ENCODE assay signal across 8 mouse cellular contexts in genomic region chr8:111550002-111550870, GRCm38 (mm10). TPM values are rescaled to one million over a fixed set of nuclear protein-coding genes. Genes with fewer than 3 reads are reported as not detected.
DNase-seq lines count a peak whose midpoint lies in the region; ATAC-seq and TF ChIP-seq lines count a peak whose summit lies in the region.

No protein-coding gene starts in this region.

- H3K9ac ChIP-seq in lung, embryonic 16.5 days (ENCODE audit: low read length): peak overlapping the region; percentile 24; the same call in 1 of the 2 replicates
- H3K9ac ChIP-seq in heart, adult 2 months (ENCODE audit: low read depth, low read length): peak overlapping the region; percentile 56
- H3K9ac ChIP-seq in kidney, postnatal 0 days (ENCODE audit: low read depth, low read length): no peak overlapping the region
- no peak overlapping the region for H3K9ac ChIP-seq in neural tube, embryonic 14.5 days (replicated peaks; ENCODE audit: low read depth, low read length)

- no peaks in the 10 kb centered on the region for H3K27me3 ChIP-seq in lung, embryonic 16.5 days (ENCODE audit: control insufficient read depth, insufficient read depth, low read depth, low read length)
- H3K27me3 ChIP-seq in heart, adult 2 months (ENCODE audit: control insufficient read depth, insufficient read depth, low read length): no peaks in the 10 kb centered on the region
- no peaks in the 10 kb centered on the region for H3K27me3 ChIP-seq in kidney, postnatal 0 days (ENCODE audit: insufficient read depth, low read length)
- H3K27me3 ChIP-seq in neural tube, embryonic 14.5 days (ENCODE audit: control insufficient read depth, insufficient read depth, low read length): no peaks in the 10 kb centered on the region

- intact Hi-C loops in heart, adult 2 months (cut with DNase I): loop anchor here (2.0 to 5.0 kb wide), 2 partner anchors 13 to 47 kb away; partner anchors contain the start of gene Znrf1

- 62% methylated on average over 9 of the region's 9 CpGs for WGBS in lung, embryonic 16.5 days
- WGBS in heart, adult 2 months: 42% methylated on average over 9 of the region's 9 CpGs
- 41% methylated on average over 9 of the region's 9 CpGs for WGBS in kidney, postnatal 0 days
- WGBS in neural tube, embryonic 14.5 days: 61% methylated on average over 9 of the region's 9 CpGs

- H3K4me1 ChIP-seq in lung, embryonic 16.5 days (replicated peaks; ENCODE audit: control insufficient read depth, insufficient read depth, low read length): peaks cover 9% of the 10 kb centered on the region; the same call in 1 of the 2 replicates
- peaks cover 22% of the 10 kb centered on the region for H3K4me1 ChIP-seq in heart, adult 2 months (ENCODE audit: control insufficient read depth, insufficient read depth, low read length)
- H3K4me1 ChIP-seq in kidney, postnatal 0 days (replicated peaks; ENCODE audit: insufficient read depth, low read length): peaks cover 6% of the 10 kb centered on the region
- H3K4me1 ChIP-seq in neural tube, embryonic 14.5 days (ENCODE audit: control insufficient read depth, insufficient read depth, low read length): peaks cover 18% of the 10 kb centered on the region; the same call in 1 of the 2 replicates

- H3K9me3 ChIP-seq in lung, embryonic 16.5 days (ENCODE audit: control insufficient read depth, low read length): no peaks in the 10 kb centered on the region
- H3K9me3 ChIP-seq in kidney, postnatal 0 days (replicated peaks; ENCODE audit: low read length): no peaks in the 10 kb centered on the region
- H3K9me3 ChIP-seq in neural tube, embryonic 14.5 days (ENCODE audit: control insufficient read depth, low read length): no peaks in the 10 kb centered on the region

- no peak for TF ChIP-seq CTCF in heart, adult 2 months (IDR thresholded peaks at IDR 0.05)
- TF ChIP-seq CTCF in kidney, postnatal 0 days (IDR thresholded peaks at IDR 0.05; ENCODE audit: low read depth): no peak

- TF ChIP-seq POLR2A in heart, adult 2 months (IDR thresholded peaks at IDR 0.05; ENCODE audit: insufficient read depth, low read depth, low read length): peak; percentile 40

- no peak for DNase-seq in lung, postnatal 25 days (ENCODE audit: low spot score)
- DNase-seq in heart, adult 2 months: peak in 1 of 2 experiments; percentile 52
- DNase-seq in kidney, postnatal 0 days (ENCODE audit: low spot score): peak; percentile 64
- no peak for DNase-seq in embryo, embryonic 11 days
- DNase-seq in thymus, postnatal 14 days: no peak
- DNase-seq in natural killer cell, adult 2 months (ENCODE audit: low spot score in 2 of 2): no peak

- peaks cover 3% of the 10 kb centered on the region for H3K79me2 ChIP-seq in heart, adult 2 months (replicated peaks; ENCODE audit: control insufficient read depth, insufficient read depth, low read length)

- H3K4me2 ChIP-seq in lung, embryonic 16.5 days (ENCODE audit: low read depth, low read length): 0 out of 2 replicates have a peak overlapping the region, but pooled peaks have one; percentile 5
- H3K4me2 ChIP-seq in kidney, postnatal 0 days (ENCODE audit: low read length): no peak overlapping the region
- H3K4me2 ChIP-seq in neural tube, embryonic 14.5 days (ENCODE audit: low read depth, low read length): no peak overlapping the region

- ATAC-seq in lung, embryonic 16.5 days (ENCODE audit: low read depth): no peak
- no peak for ATAC-seq in kidney, postnatal 0 days (replicated peaks; ENCODE audit: low FRiP score, low read depth)
- ATAC-seq in neural tube, embryonic 14.5 days (ENCODE audit: low read depth): no peak

- no peak overlapping the region for H3K4me3 ChIP-seq in lung, embryonic 16.5 days (ENCODE audit: low read length)
- H3K4me3 ChIP-seq in heart, adult 2 months: peak overlapping the region; percentile 18; the same call in 1 of the 2 replicates
- no peak overlapping the region for H3K4me3 ChIP-seq in kidney, postnatal 0 days (replicated peaks; ENCODE audit: low read depth, low read length)
- no peak overlapping the region for H3K4me3 ChIP-seq in neural tube, embryonic 14.5 days (ENCODE audit: low read depth, low read length)

- peak overlapping the region; percentile 84 for H3K27ac ChIP-seq in lung, embryonic 16.5 days (ENCODE audit: low read length)
- peak overlapping the region; percentile 86 for H3K27ac ChIP-seq in heart, adult 2 months
- H3K27ac ChIP-seq in kidney, postnatal 0 days: peak overlapping the region; percentile 78
- H3K27ac ChIP-seq in neural tube, embryonic 14.5 days (ENCODE audit: low read depth, low read length): 0 out of 2 replicates have a peak overlapping the region, but pooled peaks have one; percentile 10

- no peaks in the 10 kb centered on the region for H3K36me3 ChIP-seq in lung, embryonic 16.5 days (ENCODE audit: control insufficient read depth, insufficient read depth, low read length)
- H3K36me3 ChIP-seq in heart, adult 2 months (ENCODE audit: control insufficient read depth, insufficient read depth, low read length): peaks cover 37% of the 10 kb centered on the region
- no peaks in the 10 kb centered on the region for H3K36me3 ChIP-seq in kidney, postnatal 0 days (ENCODE audit: insufficient read depth, low read length)
- H3K36me3 ChIP-seq in neural tube, embryonic 14.5 days (ENCODE audit: control insufficient read depth, insufficient read depth, low read length): no peaks in the 10 kb centered on the region

- no peak for TF ChIP-seq EP300 in heart, adult 2 months (IDR thresholded peaks at IDR 0.05; ENCODE audit: insufficient read depth, low read depth, low read length)

RNA-seq across cellular contexts. Expression of gene Znrf1, which starts 14.3 kb away (rescaled TPM):
- polyA plus RNA-seq in lung, embryonic 16.5 days (2015; fragmentation: Nextera tagmentation; extraction: Ambion mirVana): 18.3 and 19.0 TPM in 2 replicates
- total RNA-seq in heart, adult 2 months (2021): 10 to 100 TPM; 54.7 to 59.0 TPM
- polyA plus RNA-seq in heart, adult 2 months (2012; rRNA removed): 66.7 and 86.2 TPM in 2 replicates
- polyA plus RNA-seq in kidney, postnatal 0 days (2015; fragmentation: Nextera tagmentation; extraction: Ambion mirVana): 17.9 and 22.5 TPM in 2 replicates
- 96.5 and 101 TPM in 2 replicates for polyA plus RNA-seq in neural tube, embryonic 14.5 days (2014; fragmentation: Nextera tagmentation; extraction: Ambion mirVana)

RNA-seq across cellular contexts. Expression of gene Wdr59, which starts 28.3 kb away (rescaled TPM):
- 6.1 and 6.8 TPM in 2 replicates for polyA plus RNA-seq in lung, embryonic 16.5 days (2015; fragmentation: Nextera tagmentation; extraction: Ambion mirVana)
- 1 to 10 TPM; 6.9 to 7.0 TPM for total RNA-seq in heart, adult 2 months (2021)
- polyA plus RNA-seq in heart, adult 2 months (2012; rRNA removed): 5.4 and 8.3 TPM in 2 replicates
- polyA plus RNA-seq in kidney, postnatal 0 days (2015; fragmentation: Nextera tagmentation; extraction: Ambion mirVana): 3.2 TPM in 2 replicates
- 7.4 and 8.5 TPM in 2 replicates for polyA plus RNA-seq in neural tube, embryonic 14.5 days (2014; fragmentation: Nextera tagmentation; extraction: Ambion mirVana)

Comparison
In these comparisons a context has a peak if more than half of its experiments do, and no peak if none do; other contexts are left out.
1. H3K27ac ChIP-seq: peak in every context shown above with its lines; median percentile 86 in heart, adult 2 months; 84 in lung, embryonic 16.5 days; 78 in kidney, postnatal 0 days; 10 in neural tube, embryonic 14.5 days.
2. H3K9ac ChIP-seq: peak in lung, embryonic 16.5 days (single experiment) and heart, adult 2 months (single experiment); none in kidney, postnatal 0 days (single experiment) and neural tube, embryonic 14.5 days (single experiment).